Mouse (Mus musculus): ENCODE data around the gene Gbp3.

DNA sequence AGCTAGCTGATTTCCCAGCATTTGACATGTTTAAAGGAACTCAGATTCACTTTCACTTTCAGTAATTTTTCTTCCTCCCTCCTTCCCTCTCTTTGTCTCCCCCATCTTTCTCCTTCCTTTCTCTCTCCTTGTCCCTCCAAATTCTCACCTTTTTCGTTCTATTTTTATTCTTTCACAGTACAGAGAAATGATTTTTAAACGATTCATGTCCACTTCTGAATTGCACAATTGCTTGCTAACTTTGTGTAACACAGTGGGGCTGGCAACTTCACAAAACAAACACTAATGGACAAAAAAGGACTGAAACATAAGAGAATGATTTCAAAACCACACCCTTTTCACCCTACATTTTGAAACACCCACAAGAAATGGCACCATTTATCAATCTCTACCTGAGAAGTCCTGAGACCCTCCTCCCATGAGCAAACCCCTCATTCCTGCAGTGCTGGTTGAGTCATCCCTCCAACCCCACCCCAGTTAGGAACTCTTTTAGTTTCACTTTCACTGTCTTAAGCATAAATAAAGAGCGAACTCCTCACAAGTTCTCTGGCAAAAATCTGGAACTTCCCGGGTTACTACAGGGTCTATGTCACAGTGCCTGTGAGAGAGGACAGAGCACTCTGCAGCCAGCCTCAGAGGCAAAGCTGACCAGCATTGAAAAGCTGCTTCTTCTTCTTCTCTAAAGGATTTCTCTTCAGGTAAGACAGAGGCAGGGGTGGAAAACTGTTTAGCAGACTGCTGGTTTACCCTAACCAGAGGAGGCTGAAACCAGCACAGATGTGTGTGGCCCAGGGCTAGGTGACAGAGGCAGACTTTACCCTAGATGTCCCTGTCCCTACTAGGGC, 60.5 kb downstream of the Gbp3 start, which contains the start of gene Gbp2:
- TF ChIP-seq CTCF (IDR thresholded peaks at IDR 0.05; ENCODE audit: insufficient read depth, low read length) (no peak), POLR2A (IDR thresholded peaks at IDR 0.05; ENCODE audit: borderline replicate concordance, extremely low read depth, low read depth, low read length) (no peak)

Measured in lung, adult 2 months (tissue).